Mouse (Mus musculus) olfactory bulb, adult 2 months (tissue): ENCODE data around the gene Slc16a4.

Experiments
- CTCF ChIP-seq: fragments of 200-500 bp; IDR thresholded peaks from 2 replicates; pipeline ENCODE4 v1.5.1; 2012; ENCODE audit warnings: low read depth, mild to moderate bottlenecking, low read length, moderate library complexity; ENCODE audit not compliant: insufficient read depth
- POLR2A ChIP-seq: fragments of 200-500 bp; IDR thresholded peaks from 2 replicates; pipeline ENCODE4 v1.6.1; 2012; ENCODE audit warnings: mild to moderate bottlenecking, low read depth, low read length, moderate library complexity; ENCODE audit not compliant: insufficient read depth

- TF ChIP-seq CTCF (no peak), POLR2A (no peak)
Measured at GRCm38 (mm10) chr3:107261851-107262165, 29.2 kb upstream of the Slc16a4 start.
